Mouse (Mus musculus) heart, embryonic 14.5 days (tissue): ENCODE data around the gene Dlgap1. TPM values are rescaled to one million over a fixed set of nuclear protein-coding genes. Genes with fewer than 3 reads are reported as not detected.

Experiments used
- ATAC-seq: fragments of 200-750 bp; cut with Nextera tagmentation; 2 replicates; pipeline ENCODE4 v1.8.0; 2017; ENCODE audit warnings: low read depth, moderate TSS enrichment; ENCODE audit not compliant: insufficient number of reproducible peaks, insufficient read depth, low FRiP score
- H3K27ac ChIP-seq, 2 experiments: fragments of 200-500 bp in 1 of 2; fragments of 300-500 bp in 1 of 2; sonication (generic) in 1 of 2; replicated peaks in 1 of 2; 2 replicates each; pipeline ENCODE4 v1.5.1; 2012 to 2014; ENCODE audit warnings: low read depth in 2 of 2, low read length in 2 of 2, control low read depth in 1 of 2, mild to moderate bottlenecking in 1 of 2, mixed read lengths in 1 of 2; ENCODE audit not compliant: control insufficient read depth in 1 of 2, insufficient read depth in 1 of 2
- H3K27me3 ChIP-seq: fragments of 300-500 bp; sonication (generic); 2 replicates; pipeline ENCODE4 v1.6.1; 2014; ENCODE audit warnings: mild to moderate bottlenecking, low read length, control low read depth; ENCODE audit not compliant: control insufficient read depth, insufficient read depth
- H3K36me3 ChIP-seq: fragments of 300-500 bp; sonication (generic); 2 replicates; pipeline ENCODE4 v1.6.1; 2014; ENCODE audit warnings: mild to moderate bottlenecking, control low read depth, low read length, mixed read lengths; ENCODE audit not compliant: control insufficient read depth, insufficient read depth
- H3K4me1 ChIP-seq, 2 experiments: fragments of 200-500 bp in 1 of 2; fragments of 300-500 bp in 1 of 2; sonication (generic) in 1 of 2; 2 replicates each; pipeline ENCODE4 v1.6.1; 2012 to 2014; ENCODE audit warnings: low read length in 2 of 2, control low read depth in 1 of 2, mixed read lengths in 1 of 2; ENCODE audit not compliant: control insufficient read depth in 2 of 2, insufficient read depth in 2 of 2
- H3K4me2 ChIP-seq: fragments of 300-500 bp; sonication (generic); 2 replicates; pipeline ENCODE4 v1.6.1; 2014; ENCODE audit warnings: mild to moderate bottlenecking, low read length
- H3K4me3 ChIP-seq, 2 experiments: fragments of 200-500 bp in 1 of 2; fragments of 300-500 bp in 1 of 2; sonication (generic) in 1 of 2; 2 replicates each; pipeline ENCODE4 v1.5.1; 2012 to 2014; ENCODE audit warnings: low read length in 2 of 2, mild to moderate bottlenecking in 2 of 2, control low read depth in 1 of 2, low read depth in 1 of 2, moderate library complexity in 1 of 2; ENCODE audit not compliant: control insufficient read depth in 1 of 2, insufficient read depth in 1 of 2
- H3K9ac ChIP-seq: fragments of 300-500 bp; sonication (generic); 2 replicates; pipeline ENCODE4 v1.6.1; 2014; ENCODE audit warnings: mild to moderate bottlenecking, low read length
- H3K9me3 ChIP-seq: fragments of 300-500 bp; sonication (generic); 2 replicates; pipeline ENCODE4 v1.6.1; 2016; ENCODE audit warnings: low read length, control low read depth; ENCODE audit not compliant: control insufficient read depth
- WGBS: fragments of 180-500 bp; shearing (Covaris S2); extraction: QIAGEN DNeasy Blood & Tissue Kit; methylation state at CpG from one replicate; pipeline ENCODE4 v1.1.7; 2014; 5-methylcytosine and 5-hydroxymethylcytosine counted together
- polyA plus RNA-seq: library from polyadenylated mRNA; unstranded; fragments of >200 nt; fragmentation: Nextera tagmentation; extraction: Ambion mirVana; gene quantifications from 2 replicates; pipeline ENCODE4 v1.2.1, GENCODE M21; 2014

Dlgap1 gene
- polyA plus RNA-seq, 1 experiment from 2014 or later, result 1.1 TPM

- no peak for ATAC-seq
- Histone ChIP-seq H3K27me3 (no peaks in the 10 kb centered on the region), H3K36me3 (no peaks in the 10 kb centered on the region), H3K4me2 (no peak overlapping the region), H3K4me1 (no peaks in the 10 kb centered on the region), H3K9ac (no peak overlapping the region), H3K27ac (no peak overlapping the region), H3K4me3 (no peak overlapping the region), H3K9me3 (no peaks in the 10 kb centered on the region)
These were observed 695.7 kb downstream of the Dlgap1 start for GRCm38 (mm10) chr17:70664484-70665040.

DNA sequence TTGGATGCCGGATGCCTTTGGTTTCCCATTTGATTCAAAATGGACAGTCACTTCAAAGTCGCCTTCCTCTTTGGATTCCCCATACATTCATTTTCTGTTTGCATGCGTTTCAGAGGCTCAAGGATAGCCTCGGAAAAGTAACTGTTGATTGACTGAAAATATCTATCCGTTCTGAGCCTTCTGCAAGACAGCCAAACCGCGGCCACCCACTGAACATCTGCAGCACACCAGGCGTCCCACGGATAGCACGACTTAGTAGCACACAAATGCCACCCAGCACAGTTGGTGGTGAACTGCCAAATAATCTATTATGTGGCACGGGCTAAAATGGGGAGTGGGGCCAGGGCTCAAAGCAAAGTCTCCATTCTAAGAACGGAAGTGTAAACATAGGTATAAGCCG, 705.1 kb downstream of the Dlgap1 start:
- Histone ChIP-seq H3K4me1 (no peaks in the 10 kb centered on the region), H3K9ac (no peak overlapping the region), H3K9me3 (no peaks in the 10 kb centered on the region), H3K27me3 (no peaks in the 10 kb centered on the region), H3K4me2 (no peak overlapping the region), H3K4me3 (no peak overlapping the region), H3K27ac (no peak overlapping the region), H3K36me3 (no peaks in the 10 kb centered on the region)
- 82% methylated on average over 13 of the region's 13 CpGs for WGBS
- no peak for ATAC-seq

- Histone ChIP-seq H3K27me3 (no peaks in the 10 kb centered on the region), H3K36me3 (no peaks in the 10 kb centered on the region)
- WGBS, result 52% methylated on average over 2 of the region's 2 CpGs
These were observed 707.6 kb downstream of the Dlgap1 start for GRCm38 (mm10) chr17:70676522-70676921.

DNA sequence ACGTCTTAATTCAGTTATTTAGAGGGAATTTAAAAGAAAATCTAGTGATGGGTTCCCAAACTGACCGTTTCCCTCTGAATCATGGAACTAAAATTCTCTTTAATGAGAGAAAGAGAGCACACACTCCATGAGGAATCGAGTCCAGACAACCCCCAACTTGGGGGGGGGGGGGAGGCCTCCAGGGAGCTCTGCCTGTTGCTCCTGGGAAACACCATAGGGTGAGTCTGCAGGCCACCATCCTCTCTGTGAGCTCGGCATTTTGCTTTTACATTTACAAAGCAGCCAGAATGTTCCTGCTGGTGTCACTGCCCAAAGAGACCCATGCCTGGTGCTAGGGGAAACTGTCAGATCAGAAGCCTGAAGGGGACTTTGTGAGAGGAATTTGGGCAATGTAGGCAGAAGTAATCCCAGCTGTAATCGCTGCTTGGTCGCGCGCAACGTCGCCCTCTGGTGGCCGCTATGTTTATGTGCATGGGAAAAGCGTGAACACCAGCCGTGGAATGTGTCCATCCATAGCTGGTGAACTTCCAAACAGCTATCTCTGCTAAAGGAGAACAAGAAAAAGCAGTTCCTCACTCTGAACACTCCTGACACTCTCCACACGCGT, 714.8 kb downstream of the Dlgap1 start:
- ATAC-seq, result no peak
- WGBS, result 11% methylated on average over 15 of the region's 15 CpGs

More at GRCm38 (mm10) chr17:70676522-70676921, 707.6 kb downstream of the Dlgap1 start:
- H3K27ac ChIP-seq, result no peak overlapping the region
- H3K9ac ChIP-seq, result no peak overlapping the region
- no peaks in the 10 kb centered on the region for H3K4me1 ChIP-seq
- no peak overlapping the region for H3K4me3 ChIP-seq
- no peak overlapping the region for H3K4me2 ChIP-seq
- ATAC-seq, result no peak
- no peaks in the 10 kb centered on the region for H3K9me3 ChIP-seq

DNA sequence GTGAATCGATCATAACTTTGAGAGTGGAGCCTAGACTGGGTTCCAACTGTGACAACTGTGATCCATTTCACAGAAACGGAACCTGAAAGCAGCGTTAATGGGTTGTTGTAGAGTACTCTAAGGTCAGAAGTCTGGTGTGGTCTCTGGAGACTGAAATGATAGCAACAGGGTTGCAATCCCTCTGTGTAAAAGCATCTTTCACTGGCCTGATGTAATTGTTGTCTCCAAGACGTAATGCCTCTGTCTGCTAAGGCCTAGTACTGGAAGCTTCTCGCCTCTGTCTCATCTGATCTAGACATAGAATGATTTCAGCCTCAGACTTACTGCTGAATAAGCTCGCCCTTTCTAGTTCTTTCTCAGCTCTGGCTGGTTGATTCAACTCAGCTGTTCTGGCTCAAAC, 721.3 kb downstream of the Dlgap1 start:
- Histone ChIP-seq H3K9ac (no peak overlapping the region), H3K9me3 (no peaks in the 10 kb centered on the region), H3K4me2 (no peak overlapping the region), H3K27ac (no peak overlapping the region), H3K4me1 (no peaks in the 10 kb centered on the region), H3K27me3 (no peaks in the 10 kb centered on the region), H3K4me3 (no peak overlapping the region), H3K36me3 (no peaks in the 10 kb centered on the region)
- 74% methylated on average over 6 of the region's 6 CpGs for WGBS
- ATAC-seq, result no peak

More for the DNA sequence above, 714.8 kb downstream of the Dlgap1 start:
- Histone ChIP-seq H3K4me3 (no peak overlapping the region), H3K27ac (no peak overlapping the region), H3K27me3 (no peaks in the 10 kb centered on the region), H3K9ac (no peak overlapping the region), H3K4me1 (peaks cover 9% of the 10 kb centered on the region in 2 experiments; a peak in 2 of 4 replicates), H3K36me3 (no peaks in the 10 kb centered on the region), H3K9me3 (no peaks in the 10 kb centered on the region), H3K4me2 (0 out of 2 replicates have a peak overlapping the region, but pooled peaks have one; percentile 22)

GRCm38 (mm10) chr17:70690598-70690997, 721.7 kb downstream of the Dlgap1 start:
- Histone ChIP-seq H3K4me3 (no peak overlapping the region), H3K27ac (no peak overlapping the region), H3K9ac (no peak overlapping the region), H3K4me2 (no peak overlapping the region), H3K9me3 (no peaks in the 10 kb centered on the region), H3K36me3 (no peaks in the 10 kb centered on the region), H3K27me3 (no peaks in the 10 kb centered on the region), H3K4me1 (no peaks in the 10 kb centered on the region)
- 76% methylated on average over 8 of the region's 8 CpGs for WGBS
- no peak for ATAC-seq

GRCm38 (mm10) chr17:70706976-70707818, 738.3 kb downstream of the Dlgap1 start:
- Histone ChIP-seq H3K27me3 (peaks cover 12% of the 10 kb centered on the region; the same call in 1 of the 2 replicates), H3K4me2 (peak overlapping the region; percentile 69), H3K36me3 (no peaks in the 10 kb centered on the region), H3K27ac (no peak overlapping the region), H3K9me3 (no peaks in the 10 kb centered on the region), H3K4me3 (peak overlapping the region; percentile 0 to 24; a peak in 3 of 4 replicates), H3K9ac (peak overlapping the region; percentile 44; the same call in 1 of the 2 replicates), H3K4me1 (peaks cover 5 to 7% of the 10 kb centered on the region in 2 experiments; a peak in 2 of 4 replicates)
- WGBS, result 5% methylated on average over 28 of the region's 28 CpGs
- ATAC-seq, result no peak; the same call in 1 of the 2 replicates
